Mouse (Mus musculus) left cerebral cortex, adult 2 months (tissue): ENCODE data around the gene Slc9c1. TPM values are rescaled to one million over a fixed set of nuclear protein-coding genes. Genes with fewer than 3 reads are reported as not detected.
"Not testable (repeated sequence)": the region's sequence is repeated elsewhere in the genome, so short reads cannot be mapped to it uniquely, and the experiment has no call there.

Experiments
- DNase-seq, 2 experiments: peaks; one replicate each; pipeline ENCODE4 v3.0.0; 2021 to 2022; ENCODE audit warnings: low spot score in 2 of 2, mixed read lengths in 1 of 2; ENCODE audit errors: extremely low spot score in 1 of 2
- H3K27ac ChIP-seq: fragments of 200-600 bp; 2 replicates; pipeline ENCODE4 v1.8.1; 2022
- H3K4me3 ChIP-seq: fragments of 200-600 bp; 2 replicates; pipeline ENCODE4 v1.8.1; 2022
- CTCF ChIP-seq: fragments of 200-600 bp; IDR thresholded peaks from 2 replicates; pipeline ENCODE4 v1.8.1; 2022; ENCODE audit warnings: antibody characterized with exemption, mild to moderate bottlenecking, moderate library complexity
- intact Hi-C: fragments of 180-260 bp; cut with DNase I; formaldehyde crosslinking; loops from one replicate; pipeline ENCODE4 v1.15.1; 2025
- long read RNA-seq, 2 experiments: library from polyadenylated mRNA; stranded (forward); transcript quantifications; one replicate each; pipeline ENCODE4 v2.0.0; 2021; ENCODE audit warnings: borderline mapping rate in 2 of 2
- total RNA-seq, 2 experiments: library from RNA; stranded (reverse); gene quantifications; 2 replicates each; pipeline ENCODE4 v1.2.3; 2021

The Slc9c1 gene
- not detected for total RNA-seq
- long read RNA-seq, experiment 1, result 0 reads
- long read RNA-seq, experiment 2, result 0 reads

DNA sequence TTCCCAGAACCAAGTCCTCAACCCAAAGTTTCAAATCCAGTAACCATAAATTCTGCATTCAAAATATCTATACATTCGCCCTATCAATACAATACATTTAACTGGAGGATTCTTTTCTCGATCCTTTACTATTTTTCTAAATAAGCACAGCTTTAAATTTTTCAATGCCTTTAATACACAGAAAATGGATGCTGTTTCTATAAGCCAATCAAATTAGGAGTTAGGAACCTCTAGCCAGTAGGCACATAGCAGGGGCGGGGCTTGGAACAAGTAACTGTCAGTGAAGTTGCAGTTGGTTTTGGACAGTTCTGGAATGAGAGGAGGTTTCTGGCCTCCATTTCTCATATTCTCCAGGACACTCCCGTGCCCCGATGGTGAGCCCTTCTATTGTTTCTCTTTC is at the start of gene Slc9c1:
Gene Slc9c1 (plus strand): TSS at position 301 of the 400 bp plus-strand sequence.
- intact Hi-C loops, result no loop called here
- no peak for TF ChIP-seq CTCF

GRCm38 (mm10) chr16:45492927-45493326 is 42.2 kb upstream of the Slc9c1 start, which contains the start of gene Gm609:
Gene Gm609 (minus strand): TSS chr16:45492969.
- no peak within 1 kb of the TSS for H3K4me3 ChIP-seq
- TF ChIP-seq CTCF, result no peak
- intact Hi-C loops, result no loop called here
- no peak within 1 kb of the TSS for H3K27ac ChIP-seq
- DNase-seq, result no peak

More for the DNA sequence above, at the start of gene Slc9c1:
- Histone ChIP-seq H3K27ac (no peak within 1 kb of the TSS), H3K4me3 (no peak within 1 kb of the TSS)
- DNase-seq, result no peak

GRCm38 (mm10) chr16:45495326-45495725 is 39.8 kb upstream of the Slc9c1 start:
- DNase-seq, result no peak
- no peak overlapping the region for H3K4me3 ChIP-seq
- no peak for TF ChIP-seq CTCF
- intact Hi-C loops, result no loop called here
- no peak overlapping the region for H3K27ac ChIP-seq

GRCm38 (mm10) chr16:45525551-45525950 is 9.6 kb upstream of the Slc9c1 start:
- no peak overlapping the region for H3K4me3 ChIP-seq
- intact Hi-C loops, result no loop called here
- no peak for DNase-seq
- TF ChIP-seq CTCF, result no peak
- H3K27ac ChIP-seq, result no peak overlapping the region

DNA sequence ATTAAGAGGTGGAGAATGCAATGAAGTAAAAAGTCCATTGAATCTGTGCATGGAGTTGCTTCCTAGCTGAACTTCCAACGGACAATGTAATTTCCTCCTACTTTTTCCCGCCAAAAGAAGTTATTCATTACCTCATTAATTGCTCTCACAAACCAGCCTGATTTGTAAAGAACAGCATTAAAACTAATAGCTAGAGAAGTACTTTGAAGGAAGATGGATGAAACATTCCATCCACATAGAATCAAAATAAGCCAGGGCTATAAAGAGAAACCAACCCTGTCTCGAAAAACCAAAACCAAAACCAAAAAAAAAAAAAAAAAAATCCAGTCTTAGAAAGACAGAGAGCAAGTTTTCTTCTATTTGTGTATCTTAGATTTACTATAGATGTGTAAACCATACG is 3.2 kb upstream of the Slc9c1 start, which contains the start of gene Gm17783:
Gene Gm17783 (minus strand): TSS at position 101 of the 400 bp plus-strand sequence.
- no peak for TF ChIP-seq CTCF
- Histone ChIP-seq H3K4me3 (no peak within 1 kb of the TSS), H3K27ac (no peak within 1 kb of the TSS)
- intact Hi-C loops, result no loop called here
- DNase-seq, result no peak

DNA sequence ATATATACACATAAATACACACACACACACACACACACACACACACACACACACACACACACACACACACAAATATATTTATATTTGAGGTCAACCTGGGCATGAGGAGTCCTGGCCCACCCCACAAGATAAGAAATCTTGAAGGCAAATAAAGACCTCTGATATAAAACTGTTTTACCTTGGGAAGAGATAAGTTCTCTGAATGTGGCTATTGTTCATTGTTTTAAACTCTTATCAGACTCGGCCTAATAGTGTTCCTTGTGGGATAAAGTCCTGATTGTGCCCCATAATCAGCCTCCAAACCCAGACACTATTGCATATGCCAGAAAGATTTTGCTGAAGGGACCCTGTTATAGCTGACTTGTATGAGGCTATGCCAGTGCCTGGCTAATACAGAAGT is 3.2 kb downstream of the Slc9c1 start:
- DNase-seq, H3K4me3 ChIP-seq, H3K27ac ChIP-seq, intact Hi-C loops: not testable (repeated sequence)

- no peak overlapping the region for H3K4me3 ChIP-seq
- TF ChIP-seq CTCF, result no peak
- intact Hi-C loops, result no loop called here
- DNase-seq, result no peak
- no peak overlapping the region for H3K27ac ChIP-seq
Measured at GRCm38 (mm10) chr16:45542108-45542507, 7.0 kb downstream of the Slc9c1 start.

GRCm38 (mm10) chr16:45544341-45544740 is 9.2 kb downstream of the Slc9c1 start:
- intact Hi-C loops, result no loop called here
- DNase-seq, result no peak
- no peak overlapping the region for H3K27ac ChIP-seq
- no peak overlapping the region for H3K4me3 ChIP-seq
- no peak for TF ChIP-seq CTCF

DNA sequence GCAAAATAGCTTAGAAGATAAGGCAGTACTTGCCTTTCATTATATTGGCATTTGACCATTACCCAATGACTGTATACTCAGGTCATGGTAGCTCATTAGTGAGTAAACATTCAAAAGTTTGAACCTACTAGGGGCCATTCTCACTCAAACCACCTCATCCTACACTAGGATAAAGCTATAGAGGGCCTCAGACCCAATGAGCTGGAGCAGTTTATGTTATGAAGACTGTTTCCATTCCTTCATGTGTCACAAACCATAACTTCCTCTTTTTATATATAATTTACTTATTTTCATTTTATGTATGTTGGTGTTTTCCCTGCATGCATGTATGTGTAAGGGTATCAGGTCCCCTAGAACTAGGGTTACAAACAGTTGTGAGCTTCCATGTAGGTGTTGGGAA is 12.9 kb downstream of the Slc9c1 start:
- TF ChIP-seq CTCF, result no peak
- no peak overlapping the region for H3K27ac ChIP-seq
- intact Hi-C loops, result no loop called here
- no peak for DNase-seq
- no peak overlapping the region for H3K4me3 ChIP-seq

DNA sequence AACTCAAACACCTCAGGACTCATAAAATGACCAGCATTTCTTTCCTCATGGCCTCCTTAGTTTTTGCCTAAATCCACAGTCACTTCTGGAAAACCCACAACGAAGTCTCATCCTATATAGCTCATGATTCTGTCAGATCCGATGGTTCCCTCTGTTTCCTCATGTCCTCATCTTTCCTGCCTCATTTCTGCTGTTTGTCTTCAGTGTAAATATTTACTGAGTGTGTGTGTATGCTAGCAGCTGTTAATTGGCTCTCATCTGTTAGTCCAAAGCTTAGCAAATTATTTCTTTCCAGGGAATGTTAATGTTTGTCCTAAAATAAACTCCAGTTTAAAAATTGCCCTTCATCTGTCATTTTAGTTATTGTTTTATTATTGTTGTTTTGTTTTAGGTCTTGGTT is 16.5 kb downstream of the Slc9c1 start:
- DNase-seq, result no peak
- intact Hi-C loops, result no loop called here
- H3K27ac ChIP-seq, result no peak overlapping the region
- no peak for TF ChIP-seq CTCF
- no peak overlapping the region for H3K4me3 ChIP-seq

DNA sequence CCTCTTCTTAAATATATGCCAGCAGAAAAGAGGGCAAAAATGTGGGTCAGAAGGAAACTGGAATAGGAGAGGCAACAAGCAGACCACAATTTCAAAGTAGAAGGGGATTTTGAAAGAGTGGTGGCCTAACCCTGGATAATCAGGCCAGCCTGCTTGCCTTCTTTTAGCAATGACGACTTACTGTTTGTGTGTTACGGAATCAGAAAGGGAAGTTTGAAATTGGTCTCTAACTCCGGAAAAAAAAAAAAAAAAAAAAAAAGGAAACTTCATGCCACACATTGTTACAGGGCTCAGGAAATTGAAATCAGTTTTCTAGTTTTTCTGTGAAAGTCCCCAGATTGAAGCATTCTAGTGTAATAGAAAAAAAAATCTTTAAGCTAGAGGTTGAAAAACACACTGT is 26.6 kb downstream of the Slc9c1 start:
- intact Hi-C loops, result no loop called here
- H3K27ac ChIP-seq, result no peak overlapping the region
- no peak for TF ChIP-seq CTCF
- no peak for DNase-seq
- H3K4me3 ChIP-seq, result no peak overlapping the region

DNA sequence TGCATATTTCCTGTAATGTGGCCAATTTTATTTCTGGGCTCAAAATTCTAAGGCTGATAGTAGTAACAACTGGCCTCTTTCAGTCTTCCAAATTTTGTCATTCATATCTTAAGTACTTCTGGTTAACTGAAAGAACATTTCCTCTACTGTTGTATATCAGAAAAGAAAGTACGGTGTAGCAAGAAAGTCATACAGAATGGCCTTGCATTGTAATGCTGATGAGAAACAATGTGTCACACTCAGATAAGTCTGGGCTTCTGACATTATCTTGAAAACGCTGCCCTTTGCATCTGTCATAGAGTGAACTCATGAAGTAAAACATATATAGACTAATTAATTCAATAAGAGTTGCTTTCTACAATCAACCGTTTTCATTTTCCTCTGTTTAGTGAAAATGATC is 37.2 kb downstream of the Slc9c1 start:
- intact Hi-C loops, result no loop called here
- H3K4me3 ChIP-seq, result no peak overlapping the region
- no peak for TF ChIP-seq CTCF
- DNase-seq, result no peak
- H3K27ac ChIP-seq, result no peak overlapping the region

GRCm38 (mm10) chr16:45579883-45580282 is 44.8 kb downstream of the Slc9c1 start:
- DNase-seq, result no peak
- intact Hi-C loops, result no loop called here
- no peak overlapping the region for H3K27ac ChIP-seq
- TF ChIP-seq CTCF, result no peak; the same call in 1 of the 2 replicates
- H3K4me3 ChIP-seq, result no peak overlapping the region

GRCm38 (mm10) chr16:45582512-45582911 is 47.4 kb downstream of the Slc9c1 start:
- Histone ChIP-seq H3K27ac (no peak overlapping the region), H3K4me3 (no peak overlapping the region)
- intact Hi-C loops, result loop anchor here (1.0 kb wide), 1 partner anchor 48 kb away; no protein-coding TSS in a partner anchor
- DNase-seq, result no peak
- peak; percentile 58 for TF ChIP-seq CTCF
